Mouse (Mus musculus) gastrocnemius, adult 8-10 months (tissue): ENCODE data around the gene Cdc42ep2. TPM values are rescaled to one million over a fixed set of nuclear protein-coding genes. Genes with fewer than 3 reads are reported as not detected.
"Not testable (repeated sequence)": the region's sequence is repeated elsewhere in the genome, so short reads cannot be mapped to it uniquely, and the experiment has no call there.

Experiments
- DNase-seq, 2 experiments: peaks; one replicate each; pipeline ENCODE4 v3.0.0; 2022; ENCODE audit warnings: low spot score in 2 of 2
- total RNA-seq, 4 experiments: library from RNA; stranded (reverse); gene quantifications; 2 replicates each; pipeline ENCODE4 v1.2.4; 2022

Cdc42ep2 gene
- total RNA-seq, 4 experiments from 2014 or later, result 8.6 to 9.9 (median 8.7) TPM

DNA sequence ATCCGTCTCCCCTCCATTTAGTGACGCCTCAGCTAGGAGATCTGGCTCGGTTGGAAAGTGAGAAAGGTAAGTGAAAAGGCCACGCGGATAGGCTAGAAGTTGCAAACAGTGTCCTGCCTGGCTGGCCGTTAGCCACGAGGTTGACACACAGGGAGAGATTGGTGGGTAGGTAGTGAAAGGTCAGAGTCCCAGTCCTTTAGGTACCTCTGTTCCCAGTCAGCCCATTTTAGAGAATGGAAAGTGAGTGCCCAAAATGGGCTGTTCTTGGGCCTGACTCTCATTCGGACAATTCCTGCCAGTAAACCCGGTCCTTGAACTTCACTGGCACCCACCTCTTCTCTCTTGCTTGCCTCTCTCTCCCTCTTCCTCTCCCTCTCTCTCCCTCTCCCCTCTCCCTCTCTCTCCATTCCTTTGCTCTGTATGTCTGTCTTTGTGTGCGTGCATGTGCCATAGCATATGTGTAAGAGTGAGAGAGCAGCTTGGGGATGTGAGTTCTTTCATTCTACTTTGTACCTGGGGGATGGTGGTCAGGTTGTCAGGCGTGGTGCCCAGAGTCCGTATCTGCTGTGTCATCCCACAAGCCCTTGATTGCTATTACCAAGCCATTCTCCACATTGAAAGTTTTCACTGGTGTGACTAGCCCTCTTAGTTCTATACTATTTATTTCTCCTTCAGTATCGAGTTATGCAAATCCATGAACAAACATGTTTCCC lies 11.5 kb downstream of the Cdc42ep2 start, which contains the start of gene Dpf2:
Gene Dpf2 (minus strand): TSS at position 4 of the 713 bp plus-strand sequence.
- no peak for DNase-seq

GRCm38 (mm10) chr19:5912103-5913006 lies 12.3 kb downstream of the Cdc42ep2 start:
- peak; percentile 96 to 99 for DNase-seq

GRCm38 (mm10) chr19:5911430-5912102 lies 13.1 kb downstream of the Cdc42ep2 start:
- DNase-seq, result no peak

DNA sequence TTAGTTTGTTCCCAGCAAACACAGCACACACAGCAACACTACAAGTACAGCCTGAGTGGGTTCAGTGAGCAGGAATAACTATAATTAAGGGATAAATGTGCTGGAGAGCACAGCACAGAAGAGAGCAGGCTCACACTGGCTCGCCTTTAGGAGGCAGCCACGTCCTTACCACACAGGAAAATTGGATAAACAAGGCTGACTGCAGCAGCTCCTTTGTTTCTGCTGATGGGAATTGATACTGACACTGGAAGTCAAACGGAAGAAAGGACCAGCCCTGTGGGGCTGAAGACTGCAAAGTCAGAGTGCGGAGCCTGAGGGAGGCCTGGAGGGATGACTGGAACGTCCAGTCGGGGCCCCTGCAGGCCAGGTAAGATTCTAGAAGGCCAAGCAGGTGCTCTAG lies 14.4 kb downstream of the Cdc42ep2 start:
- DNase-seq, result no peak

DNA sequence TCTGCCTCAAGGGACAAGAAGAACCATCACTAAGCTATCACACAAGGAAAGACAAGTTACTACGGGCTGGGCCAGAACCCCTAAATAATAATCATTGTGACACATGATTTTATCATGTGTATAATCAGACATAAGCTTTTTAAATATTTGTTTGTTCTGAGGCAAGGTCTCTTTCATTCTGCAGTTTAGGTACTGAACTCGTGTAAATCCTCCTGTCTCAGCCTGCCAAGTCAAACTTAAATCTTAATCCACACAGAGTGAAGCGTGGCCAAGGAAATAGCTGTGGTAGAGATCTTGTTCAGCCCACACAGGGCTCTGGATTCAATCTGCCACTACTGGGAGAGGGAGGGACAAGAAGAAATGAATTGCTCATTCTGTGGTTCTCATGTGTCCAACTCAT lies 17.3 kb downstream of the Cdc42ep2 start:
- DNase-seq, result no peak

DNA sequence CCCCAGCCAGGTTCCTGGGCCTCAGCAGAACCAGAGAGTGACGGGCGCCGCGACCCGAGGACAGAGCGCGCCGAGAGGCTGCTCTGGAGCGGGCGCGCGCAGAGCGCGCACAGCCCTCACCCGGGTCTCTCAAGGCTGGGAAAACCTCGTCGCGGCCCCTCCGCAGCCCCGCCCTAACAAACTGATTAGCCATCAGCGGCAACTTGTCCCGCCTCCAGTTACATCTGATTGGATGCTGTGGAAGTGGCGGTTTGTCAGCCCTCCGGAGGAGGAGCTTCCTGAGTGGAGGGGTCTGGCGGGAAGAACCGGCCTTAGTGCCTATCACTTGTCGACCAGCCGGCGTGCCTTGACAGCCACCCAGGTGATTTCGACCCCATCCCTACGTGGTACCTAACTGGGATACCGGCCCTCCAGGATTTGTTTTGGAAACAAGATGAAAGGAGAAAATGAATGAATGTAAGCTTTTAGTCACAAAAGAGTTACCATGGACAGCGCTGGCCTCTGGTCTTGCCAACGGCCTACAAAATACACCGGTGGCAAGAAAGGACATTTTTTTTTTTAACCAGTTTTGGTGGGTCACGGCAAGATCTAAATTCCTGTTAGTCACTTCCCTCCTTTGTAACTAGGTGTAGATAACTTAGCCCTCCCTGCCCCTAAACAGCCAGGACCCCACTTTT lies 30.5 kb downstream of the Cdc42ep2 start, which contains the start of gene Tigd3:
Gene Tigd3 (minus strand): TSS at position 148 of the 677 bp plus-strand sequence.
- DNase-seq, result peak; percentile 83 to 86

GRCm38 (mm10) chr19:5893282-5894001 lies 31.2 kb downstream of the Cdc42ep2 start:
- DNase-seq, result no peak

DNA sequence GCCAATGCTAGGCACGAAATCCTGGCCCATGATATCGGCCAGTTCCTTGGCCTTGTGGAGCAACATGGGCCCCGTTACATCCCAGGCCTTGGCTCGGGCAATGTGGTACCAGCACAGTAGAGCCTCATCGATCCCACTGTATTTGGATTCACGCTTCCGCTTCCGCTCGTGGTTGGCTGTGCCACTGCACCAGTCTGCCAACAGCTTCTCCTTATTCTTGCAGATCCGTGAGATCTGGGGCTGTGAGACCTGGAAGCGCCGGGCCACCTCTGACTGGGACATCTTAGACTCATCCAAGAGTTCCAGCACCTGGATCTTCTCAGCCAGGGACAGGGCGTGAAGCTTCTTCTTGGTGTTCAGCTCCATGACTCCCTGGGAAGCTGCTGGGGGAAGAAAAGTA lies 31.9 kb downstream of the Cdc42ep2 start:
- no peak for DNase-seq

DNA sequence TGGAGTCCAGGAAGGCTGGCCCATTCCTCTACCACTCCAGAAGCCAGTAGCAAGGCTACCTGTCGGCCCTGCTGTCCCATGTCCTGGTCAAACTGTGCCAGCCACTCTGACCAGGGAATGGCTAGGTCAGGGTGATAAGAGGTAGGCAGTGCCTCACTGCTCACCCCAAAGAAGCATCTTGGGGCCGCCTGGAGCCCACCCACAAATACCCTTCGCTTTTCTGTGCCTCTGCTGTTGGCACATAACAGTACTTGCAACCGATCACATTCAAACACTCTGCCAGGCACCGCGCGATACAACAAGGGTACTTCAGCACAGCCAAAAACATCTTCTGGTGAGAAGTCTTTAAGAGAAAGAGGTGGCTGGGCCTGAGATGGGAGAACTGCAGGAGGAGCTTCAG lies 32.4 kb downstream of the Cdc42ep2 start:
- no peak for DNase-seq

DNA sequence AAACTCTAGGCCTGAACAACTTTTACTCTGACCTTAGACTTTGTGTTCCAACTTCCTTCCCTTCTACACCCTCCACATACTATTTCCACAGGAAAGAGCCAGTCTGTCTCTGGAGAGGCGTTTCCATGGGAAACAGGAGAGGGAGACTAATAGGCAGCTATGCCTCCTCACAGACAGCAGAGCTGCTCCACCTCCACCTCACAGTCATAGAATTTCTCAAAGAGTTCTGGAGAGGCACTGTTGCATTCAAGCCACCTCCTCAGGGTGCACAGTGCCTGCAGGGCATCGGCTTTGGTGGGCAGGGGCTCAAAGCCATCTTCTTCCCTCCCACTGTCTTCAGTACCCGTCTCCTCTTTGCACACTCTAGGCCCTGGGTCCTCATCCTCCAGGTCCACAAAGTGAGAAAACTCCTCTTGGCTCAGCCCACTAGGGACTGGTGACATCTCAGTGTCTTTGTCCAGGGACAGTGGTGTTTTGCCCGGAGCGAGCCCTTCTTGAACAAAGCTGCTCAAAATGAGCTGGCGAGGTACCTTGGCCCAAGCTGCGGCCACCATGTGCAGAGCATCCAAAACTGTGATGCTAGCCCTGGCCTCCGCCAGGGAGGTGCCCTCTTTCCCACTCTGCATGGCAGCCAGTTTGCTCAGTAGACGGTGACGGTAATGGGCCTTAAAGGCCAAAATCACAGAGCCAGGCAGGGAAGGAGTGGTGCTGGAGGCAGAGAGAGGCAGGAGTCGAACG lies 32.9 kb downstream of the Cdc42ep2 start:
- no peak for DNase-seq

DNA sequence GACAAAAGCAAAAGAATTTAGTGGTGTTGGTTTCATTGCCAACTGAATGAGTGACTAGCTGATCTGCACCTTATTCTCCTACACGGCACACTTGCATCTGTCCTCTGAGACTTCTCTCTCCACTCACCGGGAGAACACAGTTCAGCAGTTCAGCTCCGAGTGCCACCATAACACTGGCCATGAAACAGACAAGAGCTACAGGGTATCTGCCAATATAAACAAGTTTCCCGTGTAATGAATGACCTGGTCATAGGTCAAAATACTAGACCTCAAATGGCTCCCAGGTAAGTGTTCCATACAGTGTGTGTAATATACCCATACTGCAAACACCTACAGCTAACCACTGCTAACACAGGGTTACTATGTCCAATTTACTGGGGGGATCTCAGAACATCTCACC lies 35.4 kb downstream of the Cdc42ep2 start:
- DNase-seq, result no peak

GRCm38 (mm10) chr19:5887234-5887815 lies 37.3 kb downstream of the Cdc42ep2 start:
- no peak for DNase-seq

- DNase-seq, result no peak
Observed at GRCm38 (mm10) chr19:5885838-5886237, 38.8 kb downstream of the Cdc42ep2 start.

DNA sequence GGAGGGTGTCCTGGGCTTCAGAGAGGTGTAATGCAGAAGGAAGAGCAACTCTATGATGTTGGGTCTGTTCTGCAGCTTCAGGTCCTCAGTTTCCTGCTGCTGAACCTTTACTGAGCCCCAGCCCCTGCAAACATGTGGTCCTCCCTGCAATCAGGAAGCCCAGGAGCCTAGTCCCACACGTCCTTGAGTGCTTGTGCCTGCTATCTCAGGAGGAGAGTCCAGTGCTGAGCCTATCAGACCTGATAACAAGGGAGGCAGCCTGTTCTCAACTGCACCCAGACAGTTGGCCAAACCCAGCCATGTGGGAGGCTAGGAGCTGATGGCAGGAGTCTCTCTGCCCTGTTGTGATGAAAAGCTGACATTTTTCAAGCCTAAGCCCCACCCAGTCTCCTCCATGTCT lies 40.7 kb downstream of the Cdc42ep2 start:
- no peak for DNase-seq

DNA sequence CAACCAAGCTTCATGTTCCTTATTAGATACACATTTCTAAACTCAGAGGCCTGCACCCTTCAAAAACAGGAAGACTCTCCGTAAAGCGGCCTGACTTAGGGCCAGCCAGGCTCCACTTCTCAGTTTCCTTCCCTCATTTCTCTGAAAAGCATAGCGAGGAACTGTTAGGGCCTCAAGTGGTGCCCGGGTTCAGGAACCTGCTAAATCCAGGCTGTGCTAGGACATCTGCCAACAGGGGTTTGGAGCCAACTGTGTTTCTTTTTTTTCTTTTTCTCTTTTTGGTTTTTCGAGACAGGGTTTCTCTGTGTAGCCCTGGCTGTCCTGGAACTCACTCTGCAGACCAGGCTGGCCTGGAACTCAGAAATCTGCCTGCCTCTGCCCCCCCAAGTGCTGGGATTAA lies 42.5 kb downstream of the Cdc42ep2 start:
- not testable (repeated sequence) for DNase-seq

DNA sequence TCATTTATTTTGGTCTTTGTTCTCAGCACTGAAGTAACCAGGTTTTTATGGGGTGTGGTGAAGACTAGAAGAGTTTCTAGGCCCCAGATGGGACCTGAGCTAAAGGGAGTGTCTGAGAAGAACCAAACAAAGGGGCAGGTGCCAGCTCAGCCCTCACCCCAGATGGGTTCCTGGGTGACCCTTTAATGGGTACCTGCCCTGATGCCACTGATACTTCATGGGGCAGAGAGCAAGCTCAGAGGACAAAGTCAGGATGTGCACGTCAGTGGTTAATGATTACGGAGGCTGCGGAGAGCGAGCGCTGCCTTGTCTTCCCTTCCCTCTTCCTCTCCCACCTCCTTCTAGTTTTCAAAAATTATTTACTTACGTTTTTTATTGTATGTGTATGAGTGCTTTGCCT lies 43.5 kb downstream of the Cdc42ep2 start:
- DNase-seq, result no peak

- DNase-seq, result no peak
Observed at GRCm38 (mm10) chr19:5879735-5880134, 44.9 kb downstream of the Cdc42ep2 start.

DNA sequence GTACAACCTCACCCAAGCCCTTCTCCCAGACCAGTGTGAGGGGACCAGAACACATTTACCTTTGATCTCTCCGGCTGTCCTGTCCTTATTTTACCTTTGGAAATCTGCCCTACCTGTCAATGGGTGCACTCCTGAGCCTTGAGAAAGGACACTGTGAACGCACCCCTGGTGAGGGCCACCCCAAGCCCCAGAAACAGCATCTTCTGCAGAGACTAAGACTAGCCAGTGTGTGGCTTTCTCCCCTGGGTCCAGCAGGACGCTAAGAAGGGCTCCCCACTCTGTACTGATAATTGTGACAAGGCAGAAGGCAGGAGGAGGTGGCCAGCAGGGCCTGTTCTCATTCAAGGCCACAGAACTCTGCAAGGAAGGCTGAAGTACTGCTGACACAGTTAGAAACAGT lies 45.7 kb downstream of the Cdc42ep2 start:
- no peak for DNase-seq

- peak in 1 of 2 experiments; percentile 26 for DNase-seq
Observed at GRCm38 (mm10) chr19:5878362-5878722, 46.3 kb downstream of the Cdc42ep2 start.
